Mouse (Mus musculus): ENCODE results near the gene Vps29.

GRCm38 (mm10) chr5:122310699-122311098, 43.5 kb upstream of the Vps29 start:
- TF ChIP-seq CTCF (IDR thresholded peaks at IDR 0.05; ENCODE audit: control insufficient read depth, insufficient read depth, insufficient replicate concordance, low read depth, low read length) (no peak), POLR2A (IDR thresholded peaks at IDR 0.05; ENCODE audit: control insufficient read depth, low read depth, low read length) (no peak)

Data from testis, adult 2 months (tissue).